Mouse (Mus musculus): ENCODE measurements around the gene Mfap2.

The Mfap2 gene

GRCm38 (mm10) chr4:140987476-140987875, 22.7 kb upstream of the Mfap2 start:
- DNase-seq (ENCODE audit: low read depth, low spot score): no peak

- no peak for DNase-seq (ENCODE audit: low read depth, low spot score)
Observed at GRCm38 (mm10) chr4:140988706-140989290, 21.4 kb upstream of the Mfap2 start.

GRCm38 (mm10) chr4:140989447-140989846, 20.8 kb upstream of the Mfap2 start:
- DNase-seq (ENCODE audit: low read depth, low spot score): no peak

- DNase-seq (ENCODE audit: low read depth, low spot score): no peak
Observed at GRCm38 (mm10) chr4:140992215-140992614, 18.0 kb upstream of the Mfap2 start.

GRCm38 (mm10) chr4:140993846-140994245, 16.4 kb upstream of the Mfap2 start:
- DNase-seq (ENCODE audit: low read depth, low spot score): no peak

GRCm38 (mm10) chr4:140995811-140996210, 14.4 kb upstream of the Mfap2 start:
- no peak for DNase-seq (ENCODE audit: low read depth, low spot score)

GRCm38 (mm10) chr4:140996812-140997211, 13.4 kb upstream of the Mfap2 start:
- no peak for DNase-seq (ENCODE audit: low read depth, low spot score)

- DNase-seq (ENCODE audit: low read depth, low spot score): no peak
Observed at GRCm38 (mm10) chr4:141005983-141006382, 4.2 kb upstream of the Mfap2 start.

GRCm38 (mm10) chr4:141008028-141008427, 2.2 kb upstream of the Mfap2 start:
- no peak for DNase-seq (ENCODE audit: low read depth, low spot score)

- DNase-seq (ENCODE audit: low read depth, low spot score): peak; percentile 51
Observed at GRCm38 (mm10) chr4:141010526-141010925, 308 bp downstream of the Mfap2 start.

GRCm38 (mm10) chr4:141010941-141011429, 767 bp downstream of the Mfap2 start:
- peak; percentile 43 for DNase-seq (ENCODE audit: low read depth, low spot score)

GRCm38 (mm10) chr4:141011556-141012328, 1.5 kb downstream of the Mfap2 start:
- no peak for DNase-seq (ENCODE audit: low read depth, low spot score)

GRCm38 (mm10) chr4:141012558-141012957, 2.3 kb downstream of the Mfap2 start:
- DNase-seq (ENCODE audit: low read depth, low spot score): no peak

GRCm38 (mm10) chr4:141014114-141014513, 3.9 kb downstream of the Mfap2 start:
- no peak for DNase-seq (ENCODE audit: low read depth, low spot score)

- DNase-seq (ENCODE audit: low read depth, low spot score): no peak
Observed at GRCm38 (mm10) chr4:141014856-141015255, 4.6 kb downstream of the Mfap2 start.

- DNase-seq (ENCODE audit: low read depth, low spot score): no peak
Observed at GRCm38 (mm10) chr4:141015356-141015755, 5.1 kb downstream of the Mfap2 start.

GRCm38 (mm10) chr4:141016311-141016710, 6.1 kb downstream of the Mfap2 start:
- DNase-seq (ENCODE audit: low read depth, low spot score): no peak

GRCm38 (mm10) chr4:141017657-141018436, 7.6 kb downstream of the Mfap2 start:
- DNase-seq (ENCODE audit: low read depth, low spot score): no peak

- DNase-seq (ENCODE audit: low read depth, low spot score): no peak
Observed at GRCm38 (mm10) chr4:141020220-141020619, 10.0 kb downstream of the Mfap2 start.

GRCm38 (mm10) chr4:141020811-141021613, 10.8 kb downstream of the Mfap2 start:
- DNase-seq (ENCODE audit: low read depth, low spot score): no peak

GRCm38 (mm10) chr4:141021614-141021929, 11.4 kb downstream of the Mfap2 start:
- no peak for DNase-seq (ENCODE audit: low read depth, low spot score)

GRCm38 (mm10) chr4:141024052-141024451, 13.8 kb downstream of the Mfap2 start:
- DNase-seq (ENCODE audit: low read depth, low spot score): no peak

Measured in embryo, embryonic 11.5 days (tissue).